Mouse (Mus musculus) limb, embryonic 14.5 days (tissue): ENCODE measurements at regions not wholly inside any gene's neighbourhood (a gene's known extent, or its start where the extent isn't known, plus 50 kb on each side); places are given as distances from the start of the nearest gene placed in this dataset.

Experiments
- ATAC-seq: fragments of 200-750 bp; cut with Nextera tagmentation; 2 replicates; pipeline ENCODE4 v1.8.0; 2017; ENCODE audit warnings: low read depth, moderate number of reproducible peaks, moderate TSS enrichment; ENCODE audit not compliant: low FRiP score
- DNase-seq: peaks from one replicate; pipeline ENCODE4 v3.0.0-alpha.2; 2015; ENCODE audit warnings: low spot score
- H3K27ac ChIP-seq: fragments of 300-500 bp; sonication (generic); replicated peaks from 2 replicates; pipeline ENCODE4 v1.5.1; 2014; ENCODE audit warnings: low read depth, mild to moderate bottlenecking, low read length, moderate library complexity, mixed read lengths
- H3K27me3 ChIP-seq: fragments of 300-500 bp; sonication (generic); 2 replicates; pipeline ENCODE4 v1.6.1; 2014; ENCODE audit warnings: low read length, mixed read lengths; ENCODE audit not compliant: control insufficient read depth, insufficient read depth
- H3K36me3 ChIP-seq: fragments of 300-500 bp; sonication (generic); 2 replicates; pipeline ENCODE4 v1.6.1; 2014; ENCODE audit warnings: mild to moderate bottlenecking, low read length, moderate library complexity, mixed read lengths; ENCODE audit not compliant: control insufficient read depth, insufficient read depth
- H3K4me1 ChIP-seq: fragments of 300-500 bp; sonication (generic); 2 replicates; pipeline ENCODE4 v1.6.1; 2014; ENCODE audit warnings: antibody characterized with exemption, low read length, mixed read lengths; ENCODE audit not compliant: control insufficient read depth, insufficient read depth
- H3K4me2 ChIP-seq: fragments of 300-500 bp; sonication (generic); replicated peaks from 2 replicates; pipeline ENCODE4 v1.6.1; 2014; ENCODE audit warnings: low read depth, mild to moderate bottlenecking, low read length, moderate library complexity; ENCODE audit not compliant: severe bottlenecking
- H3K4me3 ChIP-seq: fragments of 300-500 bp; sonication (generic); replicated peaks from 2 replicates; pipeline ENCODE4 v1.5.1; 2014; ENCODE audit warnings: low read length
- H3K9ac ChIP-seq: fragments of 300-500 bp; sonication (generic); 2 replicates; pipeline ENCODE4 v1.6.1; 2014; ENCODE audit warnings: mild to moderate bottlenecking, low read depth, low read length, moderate library complexity; ENCODE audit not compliant: severe bottlenecking
- H3K9me3 ChIP-seq: fragments of 300-500 bp; sonication (generic); 2 replicates; pipeline ENCODE4 v1.6.1; 2016; ENCODE audit warnings: low read length; ENCODE audit not compliant: control insufficient read depth
- POLR2A ChIP-seq: fragments of 200-500 bp; IDR thresholded peaks from 2 replicates; pipeline ENCODE4 v1.8.0; 2012; ENCODE audit warnings: inconsistent platforms, mild to moderate bottlenecking, moderate library complexity, borderline replicate concordance; ENCODE audit not compliant: insufficient read depth, insufficient read length; ENCODE audit errors: extremely low read depth
- WGBS: fragments of 180-500 bp; shearing (Covaris S2); extraction: QIAGEN DNeasy Blood & Tissue Kit; methylation state at CpG from one replicate; pipeline ENCODE4 v1.1.7; 2014; 5-methylcytosine and 5-hydroxymethylcytosine counted together

GRCm38 (mm10) chr8:33139850-33140249 is 288.7 kb upstream of the 5930422O12Rik start:
- no peak overlapping the region for H3K4me2 ChIP-seq
- ATAC-seq (no peak), DNase-seq (no peak)
- no peaks in the 10 kb centered on the region for H3K27me3 ChIP-seq
- H3K36me3 ChIP-seq = no peaks in the 10 kb centered on the region
- no peak overlapping the region for H3K27ac ChIP-seq
- TF ChIP-seq POLR2A = no peak
- WGBS = 42% methylated on average over 2 of the region's 2 CpGs
- H3K9ac ChIP-seq = no peak overlapping the region
- H3K4me3 ChIP-seq = no peak overlapping the region
- no peaks in the 10 kb centered on the region for H3K9me3 ChIP-seq
- no peaks in the 10 kb centered on the region for H3K4me1 ChIP-seq

GRCm38 (mm10) chr8:33177642-33178041 is 250.9 kb upstream of the 5930422O12Rik start:
- Histone ChIP-seq H3K9ac (no peak overlapping the region), H3K4me1 (no peaks in the 10 kb centered on the region), H3K4me3 (no peak overlapping the region), H3K27me3 (no peaks in the 10 kb centered on the region), H3K27ac (no peak overlapping the region), H3K36me3 (no peaks in the 10 kb centered on the region), H3K9me3 (no peaks in the 10 kb centered on the region), H3K4me2 (no peak overlapping the region)
- ATAC-seq (no peak), DNase-seq (no peak)
- WGBS = 88% methylated on average over 6 of the region's 6 CpGs
- no peak for TF ChIP-seq POLR2A

- no peaks in the 10 kb centered on the region for H3K36me3 ChIP-seq
- WGBS = 85% methylated on average over 9 of the region's 9 CpGs
- H3K4me3 ChIP-seq = no peak overlapping the region
- H3K9me3 ChIP-seq = no peaks in the 10 kb centered on the region
- ATAC-seq (no peak), DNase-seq (no peak)
- no peak overlapping the region for H3K27ac ChIP-seq
- H3K9ac ChIP-seq = no peak overlapping the region
- TF ChIP-seq POLR2A = no peak
- H3K4me1 ChIP-seq = no peaks in the 10 kb centered on the region
- H3K27me3 ChIP-seq = no peaks in the 10 kb centered on the region
- no peak overlapping the region for H3K4me2 ChIP-seq
Observed at GRCm38 (mm10) chr8:33183029-33183428, 245.5 kb upstream of the 5930422O12Rik start.
